Mouse (Mus musculus): ENCODE data around the gene Hist1h3f.
"Not testable (repeated sequence)": the region's sequence is repeated elsewhere in the genome, so short reads cannot be mapped to it uniquely, and the experiment has no call there.

Hist1h3f gene

GRCm38 (mm10) chr13:23585442-23586098, 41.7 kb downstream of the Hist1h3f start:
- DNase-seq, result peak; percentile 46

- no peak for DNase-seq
Observed at GRCm38 (mm10) chr13:23586099-23586939, 42.5 kb downstream of the Hist1h3f start.

DNA sequence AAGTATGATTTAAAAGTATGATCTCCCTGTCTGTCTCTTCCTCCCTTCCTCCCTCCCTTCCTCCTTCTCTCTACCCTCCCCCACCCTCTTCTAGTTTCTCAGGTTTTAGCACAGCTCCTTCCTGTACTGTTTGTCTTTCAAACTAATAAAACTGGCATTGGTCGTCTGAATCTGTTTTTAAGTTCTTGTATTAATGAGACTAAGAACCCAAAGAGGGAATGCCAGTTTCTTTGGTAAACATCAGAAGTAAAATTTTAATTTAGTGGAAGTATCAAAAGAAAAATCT, 43.0 kb downstream of the Hist1h3f start:
- DNase-seq, result no peak

DNA sequence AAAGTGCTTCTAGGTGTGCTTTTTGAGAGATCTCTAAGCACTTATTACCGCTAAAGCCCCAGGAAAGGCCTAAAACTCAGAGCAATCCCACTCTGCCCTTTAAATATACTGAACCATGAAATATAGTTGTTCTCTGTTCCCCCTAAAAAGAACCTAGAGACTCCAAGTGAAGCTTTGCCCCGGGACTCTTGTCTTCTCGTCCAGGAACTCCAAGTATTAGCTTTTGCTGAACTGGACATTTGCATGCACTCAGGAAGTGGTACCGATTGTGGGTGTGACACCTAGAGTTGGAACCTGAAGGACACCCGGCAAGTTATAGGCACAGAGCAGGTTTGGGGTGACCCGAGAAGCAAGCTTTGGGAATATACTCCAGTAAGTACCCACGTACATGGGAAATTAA, 47.4 kb downstream of the Hist1h3f start:
- DNase-seq, result no peak

DNA sequence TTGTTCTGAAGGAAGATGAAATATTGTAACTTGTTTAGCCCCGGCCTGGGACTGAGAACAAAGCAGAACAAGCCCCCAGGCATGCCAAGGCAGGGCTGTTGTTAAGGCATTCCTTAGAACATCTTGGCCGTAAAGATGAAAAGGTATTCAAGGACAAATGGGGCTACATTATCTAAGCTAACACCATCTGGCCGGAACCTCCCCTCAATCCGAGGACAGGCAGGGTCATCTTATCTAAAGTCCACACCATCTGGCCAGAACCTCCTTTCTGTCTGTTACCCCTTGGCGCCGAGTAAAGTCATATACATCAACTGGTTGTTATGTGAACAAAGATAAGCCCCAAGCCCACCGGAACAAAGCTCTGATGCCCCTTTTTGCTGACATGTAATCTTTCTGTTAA, 48.0 kb downstream of the Hist1h3f start:
- not testable (repeated sequence) for DNase-seq

- DNase-seq, result peak; percentile 56
Observed at GRCm38 (mm10) chr13:23592614-23593013, 48.8 kb downstream of the Hist1h3f start.

DNA sequence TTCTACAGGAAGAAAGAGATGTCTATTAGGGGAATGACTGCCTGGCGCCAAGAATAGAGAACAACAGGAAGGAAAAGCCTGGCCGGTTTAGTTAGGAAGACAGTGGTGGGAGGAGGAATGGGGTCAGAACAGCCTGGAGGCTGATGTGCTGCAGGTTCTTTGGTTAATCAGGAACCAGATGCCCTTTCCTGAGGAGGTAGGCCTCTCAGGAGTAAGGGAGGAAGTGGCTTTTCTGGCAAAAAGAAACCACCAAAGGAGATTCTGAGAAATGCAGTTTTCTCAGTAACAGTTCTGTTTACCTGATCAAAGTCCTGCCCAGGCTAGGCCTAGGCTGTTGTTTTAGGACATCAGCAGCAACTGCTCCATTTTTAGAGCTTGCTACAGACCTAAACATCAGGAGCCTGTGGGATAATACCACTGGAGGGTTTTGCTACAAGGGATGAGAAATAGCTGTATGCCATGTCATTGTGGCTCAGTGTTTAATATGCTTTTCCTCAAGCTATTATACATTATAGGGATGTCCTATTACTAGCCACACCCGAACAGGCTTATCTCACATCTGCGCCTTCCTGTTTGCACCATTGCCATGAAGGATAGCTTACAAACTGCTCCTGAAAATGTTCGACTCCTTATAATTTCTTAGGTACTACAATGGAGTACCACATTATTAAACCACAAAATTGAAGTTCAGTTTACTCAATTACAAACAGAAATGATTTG, 49.4 kb downstream of the Hist1h3f start:
- DNase-seq, result no peak

Data from cerebellum, adult 11 months (tissue).